Mouse (Mus musculus) liver, adult 2 months (tissue): ENCODE measurements at regions not wholly inside any gene's neighbourhood (a gene's known extent, or its start where the extent isn't known, plus 50 kb on each side); places are given as distances from the start of the nearest gene placed in this dataset.

Experiments used
- DNase-seq: peaks from one replicate; pipeline ENCODE4 v3.0.0-alpha.2; 2011; ENCODE audit warnings: low read depth, low spot score; ENCODE audit errors: extremely low read depth
- H3K27ac ChIP-seq: fragments of 200-500 bp; replicated peaks from 2 replicates; pipeline ENCODE4 v1.5.1; 2012; ENCODE audit warnings: low read depth, mild to moderate bottlenecking, control low read depth, inconsistent platforms, low read length; ENCODE audit not compliant: insufficient read depth
- H3K27me3 ChIP-seq: fragments of 200-500 bp; 2 replicates; pipeline ENCODE4 v1.6.1; 2012; ENCODE audit warnings: mild to moderate bottlenecking, moderate library complexity, low read length, inconsistent platforms; ENCODE audit not compliant: control insufficient read depth, insufficient read depth
- H3K36me3 ChIP-seq: fragments of 200-500 bp; 2 replicates; pipeline ENCODE4 v1.6.1; 2012; ENCODE audit warnings: low read length, inconsistent platforms; ENCODE audit not compliant: control insufficient read depth, insufficient read depth
- H3K4me1 ChIP-seq: fragments of 200-500 bp; 2 replicates; pipeline ENCODE4 v1.6.1; 2011; ENCODE audit warnings: low read length; ENCODE audit not compliant: control insufficient read depth, insufficient read depth
- H3K4me3 ChIP-seq: fragments of 200-500 bp; 2 replicates; pipeline ENCODE4 v1.5.1; 2011; ENCODE audit warnings: low read depth, mild to moderate bottlenecking, control low read depth, low read length, moderate library complexity; ENCODE audit not compliant: insufficient read depth
- H3K79me2 ChIP-seq: fragments of 200-500 bp; 2 replicates; pipeline ENCODE4 v1.6.1; 2012; ENCODE audit warnings: inconsistent platforms, mild to moderate bottlenecking, low read length, moderate library complexity; ENCODE audit not compliant: control insufficient read depth, insufficient read depth
- H3K9ac ChIP-seq: fragments of 200-500 bp; 2 replicates; pipeline ENCODE4 v1.6.1; 2012; ENCODE audit warnings: low read depth, mild to moderate bottlenecking, control low read depth, inconsistent platforms, low read length
- CTCF ChIP-seq: fragments of 200-500 bp; IDR thresholded peaks from 2 replicates; pipeline ENCODE4 v1.5.1; 2011; ENCODE audit warnings: low read depth, low read length, control low read depth
- POLR2A ChIP-seq: fragments of 200-500 bp; IDR thresholded peaks from 2 replicates; pipeline ENCODE4 v1.6.1; 2011; ENCODE audit warnings: low read length, control low read depth; ENCODE audit not compliant: insufficient read depth; ENCODE audit errors: extremely low read depth
- WGBS: fragments of 180-500 bp; shearing (Covaris S2); methylation state at CpG from one replicate; pipeline ENCODE4 v1.1.7; 2018; 5-methylcytosine and 5-hydroxymethylcytosine counted together

DNA sequence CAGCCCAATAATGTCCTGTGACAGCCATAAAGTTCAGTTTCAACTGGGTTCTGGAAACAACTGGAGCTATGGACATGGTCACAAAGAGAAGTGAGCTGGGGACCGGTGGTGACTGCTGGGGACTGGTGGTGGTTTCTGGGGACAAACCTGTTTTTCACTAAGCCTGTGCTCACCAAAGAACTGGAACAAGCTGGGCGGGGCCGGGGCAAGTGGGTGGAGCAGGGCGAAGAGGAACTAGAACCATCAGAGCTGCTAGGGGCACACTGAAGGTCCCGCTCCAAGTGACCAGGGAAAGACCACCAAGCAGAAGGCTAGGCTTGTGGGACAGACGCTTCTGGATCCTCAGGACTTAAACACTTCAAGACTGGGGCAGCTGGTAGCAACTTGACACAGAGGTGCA, 424.7 kb downstream of the Ptpru start:
- H3K27ac ChIP-seq: no peak overlapping the region
- no peaks in the 10 kb centered on the region for H3K4me1 ChIP-seq
- TF ChIP-seq CTCF (no peak), POLR2A (no peak)
- no peak for DNase-seq
- H3K36me3 ChIP-seq: no peaks in the 10 kb centered on the region
- WGBS: 72% methylated on average over 6 of the region's 6 CpGs
- no peak overlapping the region for H3K9ac ChIP-seq
- H3K4me3 ChIP-seq: no peak overlapping the region
- no peaks in the 10 kb centered on the region for H3K27me3 ChIP-seq
- H3K79me2 ChIP-seq: no peaks in the 10 kb centered on the region

DNA sequence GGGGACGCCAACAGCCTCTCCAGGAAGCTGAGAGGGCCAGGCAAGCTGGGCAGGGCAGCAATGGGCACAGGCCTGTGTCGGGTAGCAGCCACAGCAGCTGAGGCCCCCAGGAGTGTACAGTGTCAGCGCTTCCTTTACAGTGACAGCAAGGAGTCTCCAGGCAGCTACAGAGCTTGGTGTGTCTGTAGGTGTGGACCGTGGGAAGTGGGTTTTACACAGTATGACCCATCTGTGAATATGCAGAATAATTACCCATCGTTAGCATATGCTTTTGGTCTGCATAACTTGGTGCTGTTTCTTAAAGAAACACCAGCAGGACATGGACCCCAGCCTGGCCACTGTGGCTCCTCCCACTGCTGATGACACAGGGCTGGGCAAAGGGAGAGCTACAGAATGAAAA, 422.6 kb downstream of the Ptpru start:
- no peaks in the 10 kb centered on the region for H3K36me3 ChIP-seq
- TF ChIP-seq POLR2A (no peak), CTCF (no peak)
- H3K9ac ChIP-seq: no peak overlapping the region
- H3K27me3 ChIP-seq: no peaks in the 10 kb centered on the region
- no peaks in the 10 kb centered on the region for H3K79me2 ChIP-seq
- DNase-seq: no peak
- H3K27ac ChIP-seq: no peak overlapping the region
- H3K4me3 ChIP-seq: no peak overlapping the region
- WGBS: 78% methylated on average over 5 of the region's 5 CpGs
- H3K4me1 ChIP-seq: no peaks in the 10 kb centered on the region

DNA sequence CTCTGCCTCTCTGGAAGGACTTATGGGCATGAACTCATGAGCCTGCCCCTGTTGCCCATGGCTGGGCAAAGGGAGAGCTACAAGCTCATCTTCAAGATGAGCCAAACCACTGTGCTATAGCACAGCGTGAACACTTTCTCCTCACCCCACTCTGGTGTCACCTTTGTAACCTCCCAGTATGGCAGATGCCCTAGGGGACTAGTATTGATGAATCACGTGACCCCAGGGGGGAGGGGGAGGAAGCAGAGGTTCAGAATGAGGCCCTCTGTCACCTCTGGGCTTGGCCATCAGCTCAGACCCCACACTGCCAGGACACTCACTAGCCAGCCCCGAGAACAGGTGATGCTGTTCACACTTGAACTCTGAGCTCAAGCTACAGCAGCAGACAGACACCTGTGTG, 421.9 kb downstream of the Ptpru start:
- TF ChIP-seq POLR2A: no peak
- TF ChIP-seq CTCF: no peak
- Histone ChIP-seq H3K27me3 (no peaks in the 10 kb centered on the region), H3K36me3 (no peaks in the 10 kb centered on the region), H3K4me3 (no peak overlapping the region), H3K4me1 (no peaks in the 10 kb centered on the region), H3K27ac (no peak overlapping the region), H3K79me2 (no peaks in the 10 kb centered on the region), H3K9ac (no peak overlapping the region)
- no peak for DNase-seq
- 32% methylated on average over 3 of the region's 3 CpGs for WGBS

DNA sequence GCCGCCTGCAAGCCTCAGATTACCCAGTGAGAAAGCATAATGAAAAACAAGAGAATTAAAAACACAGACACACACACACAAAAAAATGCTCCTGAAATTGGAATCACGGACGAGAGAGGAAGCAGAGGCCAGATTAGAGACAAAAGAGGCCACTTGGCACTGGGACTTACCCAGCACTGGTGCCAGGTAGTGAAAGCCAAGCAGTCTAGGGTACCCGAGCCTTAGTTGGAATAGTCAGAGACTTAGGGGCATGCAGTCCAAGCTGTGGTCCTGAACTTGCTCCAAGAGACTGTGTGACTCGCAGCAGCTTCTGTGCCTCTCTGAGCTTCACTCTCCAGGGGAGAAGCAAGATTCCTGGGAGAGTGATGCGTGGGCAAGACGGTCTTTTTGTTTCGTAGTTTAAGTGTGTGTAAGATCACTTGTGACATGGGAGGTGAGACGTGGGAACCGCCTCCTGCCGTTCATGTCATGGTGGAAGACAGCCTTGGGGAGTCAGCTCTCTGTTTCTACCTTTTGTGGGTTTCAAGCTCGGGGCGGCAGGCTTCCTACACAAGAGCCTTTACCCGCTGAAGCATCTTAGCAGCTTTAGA, 420.8 kb downstream of the Ptpru start:
- Histone ChIP-seq H3K4me3 (no peak overlapping the region), H3K36me3 (no peaks in the 10 kb centered on the region), H3K4me1 (no peaks in the 10 kb centered on the region), H3K79me2 (no peaks in the 10 kb centered on the region), H3K27ac (no peak overlapping the region), H3K27me3 (no peaks in the 10 kb centered on the region), H3K9ac (no peak overlapping the region)
- TF ChIP-seq CTCF (no peak), POLR2A (no peak)
- 81% methylated on average over 14 of the region's 14 CpGs for WGBS
- no peak for DNase-seq

- Histone ChIP-seq H3K79me2 (no peaks in the 10 kb centered on the region), H3K27me3 (no peaks in the 10 kb centered on the region), H3K27ac (no peak overlapping the region), H3K4me3 (no peak overlapping the region), H3K9ac (no peak overlapping the region), H3K36me3 (no peaks in the 10 kb centered on the region), H3K4me1 (no peaks in the 10 kb centered on the region)
- TF ChIP-seq CTCF: no peak
- no peak for TF ChIP-seq POLR2A
- no peak for DNase-seq
- WGBS: 62% methylated on average over 11 of the region's 11 CpGs
Observed at GRCm38 (mm10) chr4:131425311-131425710, 412.8 kb downstream of the Ptpru start.

DNA sequence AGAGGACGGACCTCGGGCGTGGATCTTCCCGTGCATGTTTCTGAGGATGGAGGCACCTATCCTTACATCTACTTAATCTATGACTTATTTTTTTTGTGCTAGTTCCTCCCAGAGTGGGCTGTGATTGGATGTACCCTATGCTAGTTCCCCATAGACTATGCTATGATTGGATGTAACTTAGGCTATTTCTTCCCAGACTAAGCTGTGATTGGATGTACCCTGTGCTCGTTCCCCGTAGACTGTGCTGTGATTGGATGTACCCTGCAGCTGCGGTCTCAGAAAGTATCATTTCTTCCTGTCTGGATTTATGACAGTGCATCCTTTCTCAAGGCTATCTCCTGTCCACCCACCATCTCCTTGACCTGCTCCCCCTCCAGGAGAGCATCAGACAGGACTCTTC, 410.2 kb downstream of the Ptpru start:
- DNase-seq: no peak
- H3K9ac ChIP-seq: no peak overlapping the region
- H3K27me3 ChIP-seq: no peaks in the 10 kb centered on the region
- H3K36me3 ChIP-seq: no peaks in the 10 kb centered on the region
- H3K79me2 ChIP-seq: no peaks in the 10 kb centered on the region
- no peaks in the 10 kb centered on the region for H3K4me1 ChIP-seq
- no peak overlapping the region for H3K4me3 ChIP-seq
- H3K27ac ChIP-seq: no peak overlapping the region
- TF ChIP-seq POLR2A (no peak), CTCF (no peak)
- WGBS: 89% methylated on average over 7 of the region's 7 CpGs
